Mouse (Mus musculus): ENCODE data around the gene Psmd7. TPM values are rescaled to one million over a fixed set of nuclear protein-coding genes. Genes with fewer than 3 reads are reported as not detected.

Psmd7 gene
- polyA plus RNA-seq, 1 experiment from 2014 or later = 156 TPM

- H3K9me3 ChIP-seq (replicated peaks) = no peaks in the 10 kb centered on the region
- H3K4me1 ChIP-seq (replicated peaks) = peaks cover 6% of the 10 kb centered on the region; the same call in 1 of the 2 replicates
- H3K9ac ChIP-seq = no peak overlapping the region
- WGBS = 65% methylated on average over 6 of the region's 6 CpGs
- no peak overlapping the region for H3K4me3 ChIP-seq
- no peak for ATAC-seq (replicated peaks; ENCODE audit: insufficient number of reproducible peaks, insufficient read depth, low FRiP score, low read depth)
- H3K4me2 ChIP-seq = no peak overlapping the region
- H3K27me3 ChIP-seq = no peaks in the 10 kb centered on the region
- H3K27ac ChIP-seq = no peak overlapping the region
- peaks cover 9% of the 10 kb centered on the region; the same call in 1 of the 2 replicates for H3K36me3 ChIP-seq
Observed at GRCm38 (mm10) chr8:107552234-107552633, 36.0 kb downstream of the Psmd7 start.

DNA sequence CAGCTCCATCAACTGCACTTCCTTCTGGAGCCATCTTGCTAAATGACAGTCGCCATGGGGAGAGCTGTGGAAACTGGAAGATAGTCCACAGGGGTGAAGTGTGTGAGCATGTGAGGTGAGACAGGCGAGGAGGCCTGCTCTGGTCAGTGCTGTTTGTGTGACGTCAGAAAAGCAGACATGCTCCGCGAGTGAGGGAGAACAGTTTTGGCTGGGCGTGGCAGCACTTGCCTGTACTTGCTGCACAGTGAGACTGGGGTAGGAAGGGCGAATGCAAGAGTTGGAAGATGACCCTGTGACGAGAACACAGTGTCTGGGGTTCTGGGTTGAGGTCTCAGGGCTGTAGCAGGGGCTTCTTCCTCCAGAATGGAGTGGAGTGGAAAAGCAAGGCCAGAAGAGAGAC, 41.4 kb downstream of the Psmd7 start:
- Histone ChIP-seq H3K9me3 (replicated peaks) (no peaks in the 10 kb centered on the region), H3K36me3 (peaks cover 3% of the 10 kb centered on the region; the same call in 1 of the 2 replicates), H3K27me3 (no peaks in the 10 kb centered on the region), H3K4me1 (replicated peaks) (peaks cover 26% of the 10 kb centered on the region), H3K4me3 (peak overlapping the region; percentile 7; the same call in 1 of the 2 replicates), H3K4me2 (peak overlapping the region; percentile 17; the same call in 1 of the 2 replicates), H3K9ac (no peak overlapping the region), H3K27ac (peak overlapping the region; percentile 80)
- 75% methylated on average over 8 of the region's 8 CpGs for WGBS
- ATAC-seq (replicated peaks; ENCODE audit: insufficient number of reproducible peaks, insufficient read depth, low FRiP score, low read depth) = no peak

DNA sequence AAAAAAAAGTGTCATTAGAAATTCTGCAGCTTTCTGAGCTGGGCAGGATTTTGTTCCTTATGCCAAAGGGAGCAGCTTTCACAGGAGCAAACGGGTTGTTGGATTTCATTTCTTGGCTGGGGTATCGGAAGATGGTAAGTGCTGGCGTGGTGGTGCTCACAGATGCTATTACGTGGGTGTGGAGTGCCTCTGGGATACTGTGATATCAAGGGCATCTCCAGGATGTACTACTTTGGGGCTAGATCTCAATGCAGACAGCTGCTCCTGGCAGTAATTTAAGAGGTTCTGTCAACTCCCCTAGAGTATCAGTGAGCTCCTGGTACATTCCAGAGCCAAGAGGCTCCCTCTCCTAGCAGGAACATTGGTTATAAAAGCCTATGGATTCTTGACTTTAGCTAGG, 42.1 kb downstream of the Psmd7 start:
- no peak for ATAC-seq (replicated peaks; ENCODE audit: insufficient number of reproducible peaks, insufficient read depth, low FRiP score, low read depth)
- Histone ChIP-seq H3K27ac (peak overlapping the region; percentile 80), H3K4me3 (peak overlapping the region; percentile 7; the same call in 1 of the 2 replicates), H3K9me3 (replicated peaks) (no peaks in the 10 kb centered on the region), H3K9ac (no peak overlapping the region), H3K36me3 (peaks cover 3% of the 10 kb centered on the region; the same call in 1 of the 2 replicates), H3K27me3 (no peaks in the 10 kb centered on the region), H3K4me2 (peak overlapping the region; percentile 17), H3K4me1 (replicated peaks) (peaks cover 33% of the 10 kb centered on the region)
- WGBS = 56% methylated on average over 4 of the region's 4 CpGs

GRCm38 (mm10) chr8:107545621-107546152, 42.6 kb downstream of the Psmd7 start:
- Histone ChIP-seq H3K4me3 (peak overlapping the region; percentile 7; the same call in 1 of the 2 replicates), H3K9me3 (replicated peaks) (no peaks in the 10 kb centered on the region), H3K27ac (peak overlapping the region; percentile 80), H3K27me3 (no peaks in the 10 kb centered on the region), H3K4me2 (peak overlapping the region; percentile 17), H3K36me3 (peaks cover 3% of the 10 kb centered on the region; the same call in 1 of the 2 replicates), H3K4me1 (replicated peaks) (peaks cover 37% of the 10 kb centered on the region), H3K9ac (no peak overlapping the region)
- ATAC-seq (replicated peaks; ENCODE audit: insufficient number of reproducible peaks, insufficient read depth, low FRiP score, low read depth) = no peak
- 73% methylated on average over 11 of the region's 11 CpGs for WGBS

- Histone ChIP-seq H3K27me3 (no peaks in the 10 kb centered on the region), H3K4me2 (peak overlapping the region; percentile 22; the same call in 1 of the 2 replicates), H3K4me1 (replicated peaks) (peaks cover 41% of the 10 kb centered on the region), H3K36me3 (peaks cover 3% of the 10 kb centered on the region; the same call in 1 of the 2 replicates), H3K9me3 (replicated peaks) (no peaks in the 10 kb centered on the region), H3K9ac (no peak overlapping the region; the same call in 1 of the 2 replicates), H3K4me3 (peak overlapping the region; percentile 7; the same call in 1 of the 2 replicates), H3K27ac (peak overlapping the region; percentile 80)
- ATAC-seq (replicated peaks; ENCODE audit: insufficient number of reproducible peaks, insufficient read depth, low FRiP score, low read depth) = peak; percentile 63
- WGBS = 48% methylated on average over 9 of the region's 10 CpGs
Observed at GRCm38 (mm10) chr8:107544651-107545174, 43.6 kb downstream of the Psmd7 start.

GRCm38 (mm10) chr8:107544211-107544610, 44.1 kb downstream of the Psmd7 start:
- H3K27me3 ChIP-seq = no peaks in the 10 kb centered on the region
- peak overlapping the region; percentile 80 for H3K27ac ChIP-seq
- 76% methylated on average over 8 of the region's 8 CpGs for WGBS
- H3K9me3 ChIP-seq (replicated peaks) = no peaks in the 10 kb centered on the region
- no peak overlapping the region for H3K4me2 ChIP-seq
- peaks cover under 1% of the 10 kb centered on the region; the same call in 1 of the 2 replicates for H3K36me3 ChIP-seq
- peaks cover 41% of the 10 kb centered on the region for H3K4me1 ChIP-seq (replicated peaks)
- no peak overlapping the region for H3K9ac ChIP-seq
- no peak overlapping the region for H3K4me3 ChIP-seq
- ATAC-seq (replicated peaks; ENCODE audit: insufficient number of reproducible peaks, insufficient read depth, low FRiP score, low read depth) = no peak

GRCm38 (mm10) chr8:107543714-107544113, 44.5 kb downstream of the Psmd7 start:
- Histone ChIP-seq H3K4me1 (replicated peaks) (peaks cover 41% of the 10 kb centered on the region), H3K27ac (peak overlapping the region; percentile 80; the same call in 1 of the 2 replicates), H3K27me3 (no peaks in the 10 kb centered on the region), H3K9ac (no peak overlapping the region), H3K4me3 (no peak overlapping the region), H3K4me2 (no peak overlapping the region), H3K9me3 (replicated peaks) (no peaks in the 10 kb centered on the region), H3K36me3 (no peaks in the 10 kb centered on the region)
- 85% methylated on average over 11 of the region's 11 CpGs for WGBS
- no peak for ATAC-seq (replicated peaks; ENCODE audit: insufficient number of reproducible peaks, insufficient read depth, low FRiP score, low read depth)

- ATAC-seq (replicated peaks; ENCODE audit: insufficient number of reproducible peaks, insufficient read depth, low FRiP score, low read depth) = no peak
- 78% methylated on average over 3 of the region's 3 CpGs for WGBS
Observed at GRCm38 (mm10) chr8:107542151-107542550, 46.1 kb downstream of the Psmd7 start.

DNA sequence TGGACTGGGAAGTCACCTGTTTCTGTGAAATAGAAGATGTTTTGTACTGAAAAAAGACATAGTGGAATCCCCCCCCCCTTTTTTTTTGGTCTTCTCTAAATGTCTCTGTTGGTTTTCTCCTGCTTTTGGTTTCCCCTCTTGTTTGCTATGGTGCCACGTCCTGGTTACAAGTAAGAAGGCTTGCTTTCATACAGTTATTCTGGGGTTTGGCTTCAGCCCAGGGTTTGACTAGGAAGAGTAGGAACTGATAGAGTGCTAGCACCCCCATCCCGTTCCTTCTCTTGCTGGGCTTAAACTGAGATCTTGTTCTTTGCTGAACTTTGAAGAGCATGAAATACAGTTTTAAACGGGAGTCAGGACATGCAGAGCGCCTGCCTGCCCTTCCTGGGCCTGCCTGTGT, 46.9 kb downstream of the Psmd7 start:
- Histone ChIP-seq H3K4me2 (no peak overlapping the region), H3K9ac (no peak overlapping the region), H3K4me1 (replicated peaks) (peaks cover 43% of the 10 kb centered on the region), H3K9me3 (replicated peaks) (no peaks in the 10 kb centered on the region), H3K27ac (no peak overlapping the region), H3K36me3 (no peaks in the 10 kb centered on the region), H3K4me3 (no peak overlapping the region), H3K27me3 (no peaks in the 10 kb centered on the region)
- no peak for ATAC-seq (replicated peaks; ENCODE audit: insufficient number of reproducible peaks, insufficient read depth, low FRiP score, low read depth)
- 62% methylated on average over 4 of the region's 4 CpGs for WGBS

More at GRCm38 (mm10) chr8:107542151-107542550, 46.1 kb downstream of the Psmd7 start:
- Histone ChIP-seq H3K36me3 (no peaks in the 10 kb centered on the region), H3K27me3 (no peaks in the 10 kb centered on the region), H3K4me1 (replicated peaks) (peaks cover 47% of the 10 kb centered on the region), H3K4me3 (no peak overlapping the region), H3K4me2 (no peak overlapping the region), H3K9me3 (replicated peaks) (no peaks in the 10 kb centered on the region), H3K9ac (no peak overlapping the region), H3K27ac (no peak overlapping the region)

DNA sequence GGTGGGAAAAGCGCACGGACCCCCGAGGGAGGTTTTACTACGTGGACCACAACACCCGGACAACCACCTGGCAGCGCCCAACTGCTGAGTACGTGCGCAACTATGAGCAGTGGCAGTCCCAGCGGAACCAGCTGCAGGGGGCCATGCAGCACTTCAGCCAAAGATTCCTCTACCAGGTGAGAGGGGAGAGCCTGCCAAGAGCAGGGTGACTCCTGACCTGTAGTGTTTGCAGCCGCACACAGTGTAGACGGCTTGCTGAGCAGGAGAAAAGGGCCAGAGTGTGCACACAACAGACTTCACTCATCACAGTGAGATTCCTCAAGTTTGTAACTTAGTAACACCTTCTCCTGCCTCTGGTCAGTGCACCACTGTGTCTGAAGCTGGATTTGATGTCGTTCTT, 47.6 kb downstream of the Psmd7 start:
- Histone ChIP-seq H3K4me2 (no peak overlapping the region), H3K4me1 (replicated peaks) (peaks cover 36% of the 10 kb centered on the region), H3K9ac (no peak overlapping the region), H3K27me3 (no peaks in the 10 kb centered on the region), H3K36me3 (no peaks in the 10 kb centered on the region), H3K9me3 (replicated peaks) (no peaks in the 10 kb centered on the region), H3K4me3 (no peak overlapping the region), H3K27ac (no peak overlapping the region)
- ATAC-seq (replicated peaks; ENCODE audit: insufficient number of reproducible peaks, insufficient read depth, low FRiP score, low read depth) = no peak
- WGBS = 74% methylated on average over 12 of the region's 12 CpGs

- Histone ChIP-seq H3K4me1 (replicated peaks) (peaks cover 24% of the 10 kb centered on the region), H3K9ac (no peak overlapping the region), H3K27me3 (no peaks in the 10 kb centered on the region), H3K4me2 (no peak overlapping the region), H3K36me3 (no peaks in the 10 kb centered on the region), H3K4me3 (no peak overlapping the region), H3K27ac (no peak overlapping the region), H3K9me3 (replicated peaks) (no peaks in the 10 kb centered on the region)
- WGBS = 52% methylated on average over 4 of the region's 4 CpGs
- ATAC-seq (replicated peaks; ENCODE audit: insufficient number of reproducible peaks, insufficient read depth, low FRiP score, low read depth) = no peak
Observed at GRCm38 (mm10) chr8:107537472-107537871, 50.8 kb downstream of the Psmd7 start.
